Mouse (Mus musculus): Measurements from ENCODE around the gene Fbxl15. TPM values are rescaled to one million over a fixed set of nuclear protein-coding genes. Genes with fewer than 3 reads are reported as not detected.

Fbxl15 gene
- polyA plus RNA-seq, 1 experiment = 21.5 TPM

DNA sequence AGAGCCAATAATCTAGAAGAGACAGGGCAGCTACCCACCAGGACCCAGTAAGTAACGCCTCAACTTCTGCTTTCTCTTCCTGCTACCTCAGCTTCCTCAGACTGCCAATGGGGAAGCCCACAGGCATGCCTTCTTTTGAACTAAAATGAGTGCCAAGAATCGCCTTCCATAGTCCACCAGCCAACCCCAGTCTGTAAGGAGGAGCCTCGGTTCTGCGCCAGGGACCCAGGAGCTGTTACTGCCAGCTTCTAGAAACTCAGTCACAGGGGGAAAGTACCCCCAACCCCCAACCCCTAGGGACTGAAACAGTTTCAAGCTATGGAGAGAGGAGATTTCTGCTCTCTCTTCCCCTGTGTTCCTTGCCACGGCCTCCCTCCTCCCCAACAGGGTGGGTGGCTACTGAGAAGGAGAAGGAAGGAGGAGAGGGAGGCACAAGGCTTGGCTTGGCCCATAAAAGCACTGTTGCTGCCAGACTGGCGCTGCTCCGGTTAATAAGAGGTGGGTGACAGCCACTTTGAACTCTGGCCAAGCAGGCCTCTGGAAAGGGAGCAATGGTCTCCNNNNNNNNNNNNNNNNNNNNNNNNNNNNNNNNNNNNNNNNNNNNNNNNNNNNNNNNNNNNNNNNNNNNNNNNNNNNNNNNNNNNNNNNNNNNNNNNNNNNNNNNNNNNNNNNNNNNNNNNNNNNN, 11.4 kb downstream of the Fbxl15 start:
- Histone ChIP-seq H3K27me3 (ENCODE audit: control insufficient read depth, insufficient read depth, low read length) (no peaks in the 10 kb centered on the region), H3K36me3 (ENCODE audit: control insufficient read depth, insufficient read depth, low read length) (no peaks in the 10 kb centered on the region), H3K4me3 (ENCODE audit: control insufficient read depth, low read depth, low read length) (peak overlapping the region; percentile 87), H3K4me1 (ENCODE audit: control insufficient read depth, insufficient read depth, low read length) (peaks cover 16% of the 10 kb centered on the region), H3K27ac (ENCODE audit: control insufficient read depth, insufficient read depth, low read depth, low read length) (peak overlapping the region; percentile 16; the same call in 1 of the 2 replicates)
- TF ChIP-seq CTCF (IDR thresholded peaks at IDR 0.05; ENCODE audit: control insufficient read depth, insufficient read depth, insufficient replicate concordance, low read depth, low read length) (no peak), POLR2A (IDR thresholded peaks at IDR 0.05; ENCODE audit: control insufficient read depth, low read depth, low read length) (no peak)

DNA sequence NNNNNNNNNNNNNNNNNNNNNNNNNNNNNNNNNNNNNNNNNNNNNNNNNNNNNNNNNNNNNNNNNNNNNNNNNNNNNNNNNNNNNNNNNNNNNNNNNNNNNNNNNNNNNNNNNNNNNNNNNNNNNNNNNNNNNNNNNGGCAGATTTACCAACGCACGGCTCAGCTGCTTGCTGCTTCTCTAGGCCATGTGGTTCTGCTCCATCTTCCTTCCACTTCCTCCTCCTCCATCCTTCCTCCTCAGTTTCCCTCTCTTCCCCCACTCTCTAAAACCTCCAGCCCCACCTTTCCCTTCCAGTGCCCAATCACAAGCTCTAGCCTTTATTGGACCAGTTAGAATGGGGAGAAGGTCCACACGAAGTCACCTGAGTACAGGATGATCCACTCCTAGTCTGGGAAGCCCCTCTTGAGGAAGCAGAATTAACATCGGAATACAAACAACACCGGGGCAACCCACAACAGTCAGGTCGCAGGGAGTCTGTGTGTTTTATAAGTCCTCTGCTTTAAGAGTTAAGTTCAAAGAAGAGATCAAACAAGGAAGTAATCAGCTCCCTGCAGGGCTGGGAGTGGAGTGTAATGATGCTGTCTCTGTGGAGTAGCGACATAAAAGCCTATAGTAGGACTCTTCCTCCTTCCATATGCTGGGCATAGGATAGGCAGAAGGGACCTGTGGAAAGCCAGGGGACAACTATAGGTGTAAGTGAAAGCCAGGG, 16.9 kb downstream of the Fbxl15 start:
- no peaks in the 10 kb centered on the region for H3K27me3 ChIP-seq (ENCODE audit: control insufficient read depth, insufficient read depth, low read length)

DNA sequence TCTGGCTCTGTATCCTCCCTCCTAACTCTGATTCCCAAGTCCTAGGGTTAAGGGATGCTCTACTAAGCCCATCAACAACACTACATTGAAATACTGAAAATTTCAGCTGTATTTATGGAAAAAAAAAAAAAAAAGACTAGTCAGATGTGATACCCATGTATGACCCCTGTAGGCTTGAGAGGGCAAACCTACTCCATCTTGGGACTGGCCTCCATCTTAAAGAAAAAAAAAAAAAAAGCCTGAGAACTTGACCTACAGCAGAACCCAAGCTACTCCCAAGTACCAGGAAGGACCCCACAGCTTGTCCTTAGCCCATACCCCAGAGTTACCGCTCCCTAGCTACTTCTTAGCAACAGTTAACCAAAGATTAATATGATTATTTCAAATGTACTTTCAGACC, 19.2 kb downstream of the Fbxl15 start:
- no peaks in the 10 kb centered on the region for H3K27me3 ChIP-seq (ENCODE audit: control insufficient read depth, insufficient read depth, low read length)
- peaks cover 12% of the 10 kb centered on the region for H3K4me1 ChIP-seq (ENCODE audit: control insufficient read depth, insufficient read depth, low read length)
- no peak for TF ChIP-seq POLR2A (IDR thresholded peaks at IDR 0.05; ENCODE audit: control insufficient read depth, low read depth, low read length)
- no peak for TF ChIP-seq CTCF (IDR thresholded peaks at IDR 0.05; ENCODE audit: control insufficient read depth, insufficient read depth, insufficient replicate concordance, low read depth, low read length)
- no peaks in the 10 kb centered on the region for H3K36me3 ChIP-seq (ENCODE audit: control insufficient read depth, insufficient read depth, low read length)
- no peak overlapping the region for H3K4me3 ChIP-seq (ENCODE audit: control insufficient read depth, low read depth, low read length)
- H3K27ac ChIP-seq (ENCODE audit: control insufficient read depth, insufficient read depth, low read depth, low read length) = no peak overlapping the region

More for the DNA sequence above, 16.9 kb downstream of the Fbxl15 start:
- Histone ChIP-seq H3K4me3 (ENCODE audit: control insufficient read depth, low read depth, low read length) (no peak overlapping the region), H3K4me1 (ENCODE audit: control insufficient read depth, insufficient read depth, low read length) (peaks cover 12% of the 10 kb centered on the region), H3K27ac (ENCODE audit: control insufficient read depth, insufficient read depth, low read depth, low read length) (no peak overlapping the region), H3K36me3 (ENCODE audit: control insufficient read depth, insufficient read depth, low read length) (no peaks in the 10 kb centered on the region)
- TF ChIP-seq POLR2A (IDR thresholded peaks at IDR 0.05; ENCODE audit: control insufficient read depth, low read depth, low read length) = no peak
- TF ChIP-seq CTCF (IDR thresholded peaks at IDR 0.05; ENCODE audit: control insufficient read depth, insufficient read depth, insufficient replicate concordance, low read depth, low read length) = no peak

DNA sequence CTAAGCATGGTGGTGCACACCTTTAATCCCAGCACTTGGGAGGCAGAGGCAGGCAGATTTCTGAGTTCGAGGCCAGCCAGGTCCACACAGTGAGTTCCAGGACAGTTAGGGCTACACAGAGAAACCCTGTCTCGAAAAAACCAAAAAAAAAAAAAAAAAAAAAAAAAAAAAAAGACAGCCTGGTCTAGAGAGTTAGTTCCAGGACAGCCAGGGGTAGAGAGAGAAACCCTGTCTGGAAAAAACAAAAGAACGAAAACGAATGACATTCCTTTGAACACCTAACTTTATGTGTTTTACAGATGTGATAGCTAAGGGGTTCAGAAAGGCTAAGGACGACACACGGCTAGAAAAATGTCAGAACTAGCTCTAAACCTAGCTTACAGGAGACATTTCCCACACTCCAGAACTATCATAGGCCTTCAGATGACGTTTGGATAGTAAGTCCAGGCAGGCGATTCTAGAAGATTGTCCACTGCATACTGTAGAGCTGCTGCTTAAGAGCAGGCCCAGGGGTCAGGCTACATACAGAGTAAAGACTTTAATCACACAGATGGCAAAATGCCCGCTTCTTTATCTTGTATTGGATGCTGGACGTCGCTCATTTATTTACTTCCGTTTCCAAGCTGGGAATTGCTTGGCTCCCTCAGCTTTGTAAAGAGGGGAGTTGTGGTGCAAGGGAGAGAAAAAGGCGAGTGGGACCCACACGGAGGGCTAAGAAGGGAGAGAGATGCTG, 20.1 kb downstream of the Fbxl15 start:
- peak overlapping the region; percentile 84 for H3K27ac ChIP-seq (ENCODE audit: control insufficient read depth, insufficient read depth, low read depth, low read length)
- TF ChIP-seq CTCF (IDR thresholded peaks at IDR 0.05; ENCODE audit: control insufficient read depth, insufficient read depth, insufficient replicate concordance, low read depth, low read length) (no peak), POLR2A (IDR thresholded peaks at IDR 0.05; ENCODE audit: control insufficient read depth, low read depth, low read length) (no peak)
- H3K27me3 ChIP-seq (ENCODE audit: control insufficient read depth, insufficient read depth, low read length) = no peaks in the 10 kb centered on the region

DNA sequence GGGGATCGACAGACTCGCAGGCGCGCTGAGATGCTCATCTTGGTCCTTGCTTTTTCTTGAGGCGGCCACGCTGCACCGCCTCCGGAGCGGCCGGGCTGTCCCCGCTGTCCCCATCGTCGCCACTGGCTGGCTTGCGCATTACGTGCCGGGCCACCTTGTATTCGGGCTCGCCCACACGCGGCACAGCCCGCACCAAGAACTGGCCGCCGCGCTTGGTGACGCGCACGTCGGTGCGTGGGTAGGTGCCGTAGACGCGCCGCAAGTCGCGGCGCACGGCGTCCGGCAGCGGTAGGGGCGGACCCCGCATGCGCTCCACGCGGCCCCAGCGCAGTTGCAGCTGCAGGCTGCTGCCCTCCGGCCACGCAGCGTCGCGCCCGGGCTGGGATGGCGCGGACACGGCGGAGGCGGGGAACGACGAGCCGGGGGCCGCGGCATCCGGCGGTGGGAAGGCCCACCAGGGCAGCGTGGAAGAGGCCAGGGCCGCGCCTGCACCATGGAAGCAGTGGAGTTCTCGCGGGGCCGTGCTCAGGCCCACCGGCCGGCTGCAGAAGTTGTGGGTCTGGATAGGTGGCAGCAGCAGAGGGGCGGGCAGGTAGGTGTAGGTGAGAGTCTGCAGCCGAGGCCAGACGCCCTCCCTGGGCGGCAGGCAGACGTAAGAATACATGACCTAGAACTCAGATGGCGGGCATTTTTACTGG, 20.9 kb downstream of the Fbxl15 start:
- H3K4me3 ChIP-seq (ENCODE audit: control insufficient read depth, low read depth, low read length) = peak overlapping the region; percentile 81
- peaks cover 12% of the 10 kb centered on the region for H3K4me1 ChIP-seq (ENCODE audit: control insufficient read depth, insufficient read depth, low read length)
- TF ChIP-seq POLR2A (IDR thresholded peaks at IDR 0.05; ENCODE audit: control insufficient read depth, low read depth, low read length) (peak; percentile 50), CTCF (IDR thresholded peaks at IDR 0.05; ENCODE audit: control insufficient read depth, insufficient read depth, insufficient replicate concordance, low read depth, low read length) (no peak)
- no peaks in the 10 kb centered on the region for H3K27me3 ChIP-seq (ENCODE audit: control insufficient read depth, insufficient read depth, low read length)
- no peaks in the 10 kb centered on the region for H3K36me3 ChIP-seq (ENCODE audit: control insufficient read depth, insufficient read depth, low read length)
- peak overlapping the region; percentile 84 for H3K27ac ChIP-seq (ENCODE audit: control insufficient read depth, insufficient read depth, low read depth, low read length)

More for the DNA sequence above, 20.1 kb downstream of the Fbxl15 start:
- peak overlapping the region; percentile 81 for H3K4me3 ChIP-seq (ENCODE audit: control insufficient read depth, low read depth, low read length)
- H3K4me1 ChIP-seq (ENCODE audit: control insufficient read depth, insufficient read depth, low read length) = peaks cover 12% of the 10 kb centered on the region
- H3K36me3 ChIP-seq (ENCODE audit: control insufficient read depth, insufficient read depth, low read length) = no peaks in the 10 kb centered on the region

DNA sequence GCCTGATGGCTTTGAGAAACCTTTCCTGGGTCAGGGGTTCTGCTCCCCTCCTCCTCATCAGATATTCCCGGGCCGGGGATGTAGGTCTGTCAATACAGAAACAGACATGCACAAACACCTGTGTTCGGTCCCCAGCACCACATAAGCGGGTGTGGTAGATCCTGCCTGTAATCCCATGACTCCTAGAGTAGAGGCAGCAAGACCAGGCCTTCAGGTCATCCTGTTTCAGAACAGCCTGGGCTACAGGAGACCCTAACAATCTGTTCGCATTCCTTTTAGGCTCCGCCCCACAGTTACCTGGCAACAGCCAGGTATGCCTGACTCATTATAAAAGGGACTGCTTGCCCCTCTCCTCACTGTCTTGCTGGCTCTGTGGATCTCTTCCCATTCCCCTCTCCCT, 21.6 kb downstream of the Fbxl15 start:
- peaks cover 12% of the 10 kb centered on the region for H3K4me1 ChIP-seq (ENCODE audit: control insufficient read depth, insufficient read depth, low read length)
- TF ChIP-seq POLR2A (IDR thresholded peaks at IDR 0.05; ENCODE audit: control insufficient read depth, low read depth, low read length) (no peak), CTCF (IDR thresholded peaks at IDR 0.05; ENCODE audit: control insufficient read depth, insufficient read depth, insufficient replicate concordance, low read depth, low read length) (no peak)
- H3K4me3 ChIP-seq (ENCODE audit: control insufficient read depth, low read depth, low read length) = peak overlapping the region; percentile 81
- H3K36me3 ChIP-seq (ENCODE audit: control insufficient read depth, insufficient read depth, low read length) = no peaks in the 10 kb centered on the region
- no peaks in the 10 kb centered on the region for H3K27me3 ChIP-seq (ENCODE audit: control insufficient read depth, insufficient read depth, low read length)
- H3K27ac ChIP-seq (ENCODE audit: control insufficient read depth, insufficient read depth, low read depth, low read length) = no peak overlapping the region

Data from testis, adult 2 months (tissue).